Mouse (Mus musculus): Measurements from ENCODE around the gene 1700023F06Rik. TPM values are rescaled to one million over a fixed set of nuclear protein-coding genes. Genes with fewer than 3 reads are reported as not detected.

Gene 1700023F06Rik
- polyA plus RNA-seq, 2 experiments: 0.57 to 0.88 TPM

DNA sequence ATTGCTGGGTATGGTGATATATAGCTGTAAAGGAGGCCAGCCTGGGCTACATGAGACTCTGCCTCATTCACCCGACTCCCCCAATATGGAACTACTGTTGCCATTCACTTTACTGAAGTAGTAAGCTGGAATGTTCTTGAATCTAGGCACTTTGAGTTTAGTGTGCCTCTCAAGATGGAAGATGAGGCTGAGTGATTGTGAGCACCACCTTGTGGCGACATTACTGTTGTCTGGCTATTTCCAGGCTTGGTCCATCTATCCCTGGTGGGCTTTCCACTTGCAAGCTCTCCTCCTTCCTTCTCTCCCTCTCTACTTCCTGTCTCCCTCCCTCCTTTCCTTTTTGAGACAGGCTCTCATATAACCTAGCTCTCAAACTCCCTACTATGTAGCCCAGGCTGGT, 23.5 kb downstream of the 1700023F06Rik start:
- TF ChIP-seq POLR2A (IDR thresholded peaks at IDR 0.05; ENCODE audit: borderline replicate concordance, extremely low read depth, insufficient read depth, insufficient read length): no peak
- H3K4me2 ChIP-seq (replicated peaks; ENCODE audit: low read depth, low read length, severe bottlenecking): no peak overlapping the region
- no peaks in the 10 kb centered on the region for H3K4me1 ChIP-seq (ENCODE audit: control insufficient read depth, insufficient read depth, low read length)
- H3K27ac ChIP-seq (replicated peaks; ENCODE audit: low read depth, low read length): no peak overlapping the region
- no peak overlapping the region for H3K4me3 ChIP-seq (replicated peaks; ENCODE audit: low read length)
- H3K9me3 ChIP-seq (ENCODE audit: control insufficient read depth, low read length): no peaks in the 10 kb centered on the region
- no peaks in the 10 kb centered on the region for H3K27me3 ChIP-seq (ENCODE audit: control insufficient read depth, insufficient read depth, low read length)
- ATAC-seq (ENCODE audit: low FRiP score, low read depth) (no peak), DNase-seq (ENCODE audit: low spot score) (no peak)
- H3K36me3 ChIP-seq (ENCODE audit: control insufficient read depth, insufficient read depth, low read length): no peaks in the 10 kb centered on the region
- 35% methylated on average over 2 of the region's 2 CpGs for WGBS
- no peak overlapping the region for H3K9ac ChIP-seq (ENCODE audit: low read depth, low read length, severe bottlenecking)

DNA sequence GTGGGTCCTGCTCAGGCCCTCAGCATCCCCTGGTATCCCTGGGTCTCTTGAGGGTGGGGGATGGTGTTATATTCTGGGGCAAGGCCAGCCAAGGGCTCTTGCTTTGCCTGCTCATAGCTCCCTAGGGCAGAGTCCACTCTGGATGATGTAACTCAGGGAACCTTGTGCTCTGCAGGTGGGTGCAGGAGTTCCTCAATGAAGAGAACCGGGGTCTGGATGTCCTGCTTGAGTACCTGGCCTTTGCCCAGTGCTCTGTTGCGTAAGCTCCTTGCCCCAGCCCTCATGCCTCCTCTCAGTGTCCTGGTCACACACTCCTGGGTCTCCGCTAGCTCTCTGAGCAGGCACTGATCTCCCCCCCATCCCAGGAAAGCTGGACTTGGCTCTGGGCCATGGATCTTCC, 26.4 kb downstream of the 1700023F06Rik start:
- Histone ChIP-seq H3K27ac (replicated peaks; ENCODE audit: low read depth, low read length) (no peak overlapping the region), H3K4me3 (replicated peaks; ENCODE audit: low read length) (no peak overlapping the region), H3K4me2 (replicated peaks; ENCODE audit: low read depth, low read length, severe bottlenecking) (no peak overlapping the region), H3K36me3 (ENCODE audit: control insufficient read depth, insufficient read depth, low read length) (no peaks in the 10 kb centered on the region), H3K4me1 (ENCODE audit: control insufficient read depth, insufficient read depth, low read length) (no peaks in the 10 kb centered on the region), H3K9ac (ENCODE audit: low read depth, low read length, severe bottlenecking) (no peak overlapping the region), H3K9me3 (ENCODE audit: control insufficient read depth, low read length) (no peaks in the 10 kb centered on the region), H3K27me3 (ENCODE audit: control insufficient read depth, insufficient read depth, low read length) (no peaks in the 10 kb centered on the region)
- ATAC-seq (ENCODE audit: low FRiP score, low read depth) (no peak), DNase-seq (ENCODE audit: low spot score) (no peak)
- 84% methylated on average over 3 of the region's 3 CpGs for WGBS
- TF ChIP-seq POLR2A (IDR thresholded peaks at IDR 0.05; ENCODE audit: borderline replicate concordance, extremely low read depth, insufficient read depth, insufficient read length): no peak

DNA sequence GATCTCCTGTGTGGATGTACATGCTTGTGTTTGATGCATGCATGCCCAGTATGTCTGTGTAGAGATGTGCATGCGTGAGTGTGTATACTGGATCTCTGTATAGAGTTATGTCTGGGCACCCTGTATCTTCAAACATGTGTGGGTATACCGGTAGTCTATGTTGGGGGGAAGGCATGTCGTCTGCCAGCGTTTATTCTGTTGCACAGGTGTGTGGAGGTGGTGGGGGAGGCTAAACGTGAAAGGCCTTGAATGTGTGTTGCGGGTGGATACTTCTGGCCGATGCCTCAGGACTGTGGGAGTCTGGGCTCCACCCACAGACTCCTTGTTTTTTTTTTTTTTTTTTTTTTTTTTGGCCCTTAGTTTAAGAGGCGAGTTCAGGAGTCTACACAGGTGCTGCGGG, 27.0 kb downstream of the 1700023F06Rik start:
- Histone ChIP-seq H3K4me3 (replicated peaks; ENCODE audit: low read length) (no peak overlapping the region), H3K36me3 (ENCODE audit: control insufficient read depth, insufficient read depth, low read length) (no peaks in the 10 kb centered on the region), H3K4me2 (replicated peaks; ENCODE audit: low read depth, low read length, severe bottlenecking) (no peak overlapping the region), H3K9ac (ENCODE audit: low read depth, low read length, severe bottlenecking) (no peak overlapping the region), H3K27ac (replicated peaks; ENCODE audit: low read depth, low read length) (no peak overlapping the region), H3K4me1 (ENCODE audit: control insufficient read depth, insufficient read depth, low read length) (no peaks in the 10 kb centered on the region), H3K27me3 (ENCODE audit: control insufficient read depth, insufficient read depth, low read length) (no peaks in the 10 kb centered on the region), H3K9me3 (ENCODE audit: control insufficient read depth, low read length) (no peaks in the 10 kb centered on the region)
- TF ChIP-seq POLR2A (IDR thresholded peaks at IDR 0.05; ENCODE audit: borderline replicate concordance, extremely low read depth, insufficient read depth, insufficient read length): no peak
- DNase-seq (ENCODE audit: low spot score): no peak
- no peak for ATAC-seq (ENCODE audit: low FRiP score, low read depth)
- 79% methylated on average over 9 of the region's 9 CpGs for WGBS

DNA sequence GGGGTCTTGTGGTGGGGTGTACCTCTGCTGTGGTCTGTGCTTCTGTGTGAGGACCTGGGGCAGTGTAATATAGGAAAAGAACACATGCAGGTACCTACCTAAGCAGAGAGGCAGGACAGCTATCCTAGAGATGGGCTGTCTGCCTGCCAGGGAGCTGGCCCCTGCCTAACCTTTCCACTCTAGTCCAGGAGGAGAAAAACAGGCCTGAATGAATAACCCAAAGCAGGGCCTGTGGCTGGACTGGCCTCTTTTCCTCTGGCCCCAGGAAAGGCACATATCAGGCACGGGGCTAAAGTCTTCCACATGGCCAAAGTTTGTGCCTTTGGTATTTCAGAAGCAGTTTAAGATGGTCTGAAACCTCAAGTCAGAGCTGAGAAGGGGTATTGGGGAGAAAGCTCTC, 27.9 kb downstream of the 1700023F06Rik start:
- Histone ChIP-seq H3K27me3 (ENCODE audit: control insufficient read depth, insufficient read depth, low read length) (no peaks in the 10 kb centered on the region), H3K4me1 (ENCODE audit: control insufficient read depth, insufficient read depth, low read length) (no peaks in the 10 kb centered on the region), H3K27ac (replicated peaks; ENCODE audit: low read depth, low read length) (no peak overlapping the region), H3K4me3 (replicated peaks; ENCODE audit: low read length) (no peak overlapping the region), H3K4me2 (replicated peaks; ENCODE audit: low read depth, low read length, severe bottlenecking) (no peak overlapping the region), H3K36me3 (ENCODE audit: control insufficient read depth, insufficient read depth, low read length) (no peaks in the 10 kb centered on the region), H3K9ac (ENCODE audit: low read depth, low read length, severe bottlenecking) (no peak overlapping the region), H3K9me3 (ENCODE audit: control insufficient read depth, low read length) (no peaks in the 10 kb centered on the region)
- 45% methylated on average over 1 of the region's 1 CpGs for WGBS
- no peak for ATAC-seq (ENCODE audit: low FRiP score, low read depth)
- DNase-seq (ENCODE audit: low spot score): no peak
- TF ChIP-seq POLR2A (IDR thresholded peaks at IDR 0.05; ENCODE audit: borderline replicate concordance, extremely low read depth, insufficient read depth, insufficient read length): no peak

DNA sequence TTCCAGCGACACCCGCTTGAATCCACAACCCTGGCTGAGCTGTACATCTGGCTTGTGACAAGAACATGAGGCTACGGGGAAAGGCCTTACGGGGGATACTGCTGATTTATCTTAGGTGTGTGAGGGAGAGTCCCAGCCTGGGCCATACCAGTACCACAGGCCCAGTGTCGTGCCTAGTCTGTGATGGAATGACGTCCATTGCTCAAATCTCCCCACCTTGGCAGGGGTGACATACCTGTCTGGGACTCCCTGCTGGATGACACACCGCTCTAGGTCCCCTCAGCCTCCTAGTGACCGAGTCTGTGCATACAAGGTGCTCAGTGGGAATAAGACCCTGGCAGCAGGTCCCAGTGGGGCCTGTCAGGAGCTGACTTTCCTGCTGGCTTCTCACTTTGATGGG, 29.6 kb downstream of the 1700023F06Rik start:
- no peak for TF ChIP-seq POLR2A (IDR thresholded peaks at IDR 0.05; ENCODE audit: borderline replicate concordance, extremely low read depth, insufficient read depth, insufficient read length)
- WGBS: 88% methylated on average over 8 of the region's 8 CpGs
- no peak for DNase-seq (ENCODE audit: low spot score)

More for the DNA sequence above, 29.6 kb downstream of the 1700023F06Rik start:
- no peak for ATAC-seq (ENCODE audit: low FRiP score, low read depth)
- H3K36me3 ChIP-seq (ENCODE audit: control insufficient read depth, insufficient read depth, low read length): no peaks in the 10 kb centered on the region
- H3K9ac ChIP-seq (ENCODE audit: low read depth, low read length, severe bottlenecking): no peak overlapping the region
- no peak overlapping the region for H3K27ac ChIP-seq (replicated peaks; ENCODE audit: low read depth, low read length)
- 0 out of 2 replicates have a peak, but pooled peaks cover 1% of the 10 kb centered on the region for H3K27me3 ChIP-seq (ENCODE audit: control insufficient read depth, insufficient read depth, low read length)
- H3K4me2 ChIP-seq (replicated peaks; ENCODE audit: low read depth, low read length, severe bottlenecking): no peak overlapping the region
- no peak overlapping the region for H3K4me3 ChIP-seq (replicated peaks; ENCODE audit: low read length)
- peaks cover 3% of the 10 kb centered on the region; the same call in 1 of the 2 replicates for H3K4me1 ChIP-seq (ENCODE audit: control insufficient read depth, insufficient read depth, low read length)
- no peaks in the 10 kb centered on the region for H3K9me3 ChIP-seq (ENCODE audit: control insufficient read depth, low read length)

Data from limb, embryonic 14.5 days (tissue).